Mouse (Mus musculus): Measurements from ENCODE around the gene Hes5. TPM values are rescaled to one million over a fixed set of nuclear protein-coding genes. Genes with fewer than 3 reads are reported as not detected.

The Hes5 gene
- 243 and 266 TPM in 2 replicates for polyA plus RNA-seq (2015; fragmentation: Nextera tagmentation; extraction: Ambion mirVana)

DNA sequence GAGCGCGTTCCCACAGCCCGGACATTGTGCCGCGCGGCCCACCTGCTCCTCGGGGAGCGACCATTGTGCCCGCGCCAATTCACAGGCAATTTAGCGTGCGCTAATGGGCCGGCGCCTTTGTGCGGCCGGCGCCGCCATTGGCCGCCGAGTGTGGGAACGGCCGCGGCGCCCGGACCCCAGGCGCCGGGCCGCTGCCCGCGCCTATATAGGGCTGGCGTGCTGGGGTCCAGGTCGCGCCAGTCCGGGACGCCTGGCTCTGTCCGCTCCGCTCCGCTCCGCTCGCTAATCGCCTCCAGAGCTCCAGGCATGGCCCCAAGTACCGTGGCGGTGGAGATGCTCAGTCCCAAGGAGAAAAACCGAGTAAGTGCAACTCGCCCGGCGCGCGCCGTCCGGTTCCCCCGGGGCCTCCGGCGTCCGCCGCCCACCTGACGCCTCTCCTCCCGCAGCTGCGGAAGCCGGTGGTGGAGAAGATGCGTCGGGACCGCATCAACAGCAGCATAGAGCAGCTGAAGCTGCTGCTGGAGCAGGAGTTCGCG is at the start of gene Hes5:
Hes5 (plus strand) TSS at position 234 of the 536 bp plus-strand sequence.
- peak within 1 kb of the TSS; percentile 87 for H3K4me2 ChIP-seq
- H3K36me3 ChIP-seq (ENCODE audit: poor library complexity, severe bottlenecking) = peaks cover 7% of the 10 kb centered on the region
- H3K27me3 ChIP-seq = peaks cover 6% of the 10 kb centered on the region
- peaks cover 79% of the 10 kb centered on the region for H3K4me1 ChIP-seq
- no peaks in the 10 kb centered on the region for H3K9me3 ChIP-seq (replicated peaks)
- H3K27ac ChIP-seq = peak within 1 kb of the TSS; percentile 97
- under 1% methylated on average over 63 of the region's 65 CpGs for WGBS
- H3K4me3 ChIP-seq = peak within 1 kb of the TSS; percentile 91
- H3K9ac ChIP-seq = peak within 1 kb of the TSS; percentile 99
- peak; percentile 65 for ATAC-seq

DNA sequence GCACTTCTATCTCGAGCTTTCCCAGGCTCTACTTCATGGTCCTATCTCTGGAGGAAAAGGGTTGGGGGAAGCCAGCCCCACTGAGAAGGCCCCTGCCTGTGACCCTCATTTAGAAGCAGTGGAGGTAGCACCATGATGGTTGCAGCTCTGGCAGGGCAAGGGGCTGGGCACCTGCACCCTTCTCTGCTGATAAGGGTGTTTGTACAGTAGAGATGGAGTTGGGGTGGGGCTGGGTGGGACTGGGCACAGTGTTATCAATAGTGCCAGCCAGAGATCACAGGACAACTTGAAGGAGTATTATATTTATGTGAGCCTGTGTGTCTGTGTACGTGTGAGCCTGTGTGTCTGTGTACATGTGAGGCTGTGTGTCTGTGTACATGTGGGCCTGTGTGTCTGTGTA is 49.1 kb upstream of the Hes5 start:
- 72% methylated on average over 2 of the region's 2 CpGs for WGBS
- Histone ChIP-seq H3K27me3 (0 out of 2 replicates have a peak, but pooled peaks cover 2% of the 10 kb centered on the region), H3K4me2 (no peak overlapping the region), H3K4me1 (peaks cover 3% of the 10 kb centered on the region; the same call in 1 of the 2 replicates), H3K9me3 (replicated peaks) (no peaks in the 10 kb centered on the region), H3K27ac (no peak overlapping the region), H3K36me3 (ENCODE audit: poor library complexity, severe bottlenecking) (no peaks in the 10 kb centered on the region), H3K4me3 (no peak overlapping the region), H3K9ac (no peak overlapping the region)
- ATAC-seq = no peak

DNA sequence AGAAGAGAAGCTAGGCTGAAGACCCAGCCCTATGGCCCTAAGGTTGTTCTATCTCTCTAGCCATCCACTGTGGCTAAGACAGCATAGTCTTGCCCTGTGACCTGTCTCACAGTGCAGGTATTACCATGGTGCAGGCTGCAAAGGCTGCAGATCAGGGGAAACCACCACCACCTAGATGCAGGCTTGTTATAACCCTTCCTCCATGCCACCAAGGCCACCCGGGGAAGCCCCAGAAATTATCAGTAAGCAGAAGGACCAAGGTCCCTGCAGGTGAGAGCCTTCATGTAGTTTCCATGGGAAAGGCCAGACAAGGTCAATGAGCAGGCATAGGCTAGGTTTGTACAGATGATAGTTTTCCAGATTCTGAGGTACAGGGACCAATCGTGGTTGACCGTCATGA is 46.9 kb upstream of the Hes5 start:
- Histone ChIP-seq H3K27ac (no peak overlapping the region), H3K4me2 (no peak overlapping the region), H3K27me3 (0 out of 2 replicates have a peak, but pooled peaks cover 2% of the 10 kb centered on the region), H3K9ac (no peak overlapping the region), H3K4me3 (no peak overlapping the region), H3K36me3 (ENCODE audit: poor library complexity, severe bottlenecking) (no peaks in the 10 kb centered on the region), H3K9me3 (replicated peaks) (no peaks in the 10 kb centered on the region), H3K4me1 (no peaks in the 10 kb centered on the region)
- no peak for ATAC-seq
- 93% methylated on average over 3 of the region's 3 CpGs for WGBS

DNA sequence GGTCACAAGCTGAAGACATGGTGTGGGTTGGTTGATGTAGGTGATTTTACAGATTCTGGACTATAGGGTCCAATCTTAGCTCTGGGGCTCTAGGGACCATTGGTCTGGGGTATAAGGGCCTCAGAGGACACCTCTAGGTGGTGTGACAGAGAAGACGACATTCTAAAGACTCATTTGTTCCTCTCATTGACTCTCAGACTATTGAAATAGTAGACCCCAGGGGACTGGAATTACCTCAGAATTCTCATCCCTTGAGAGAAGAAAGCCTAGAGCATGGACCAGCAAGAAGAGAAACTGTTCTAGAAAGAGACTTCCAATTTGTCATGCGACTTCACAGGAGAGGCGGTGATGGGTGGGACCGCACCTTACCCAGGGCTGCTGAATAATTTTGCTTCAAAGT is 46.5 kb upstream of the Hes5 start:
- 95% methylated on average over 4 of the region's 4 CpGs for WGBS
- no peak for ATAC-seq

DNA sequence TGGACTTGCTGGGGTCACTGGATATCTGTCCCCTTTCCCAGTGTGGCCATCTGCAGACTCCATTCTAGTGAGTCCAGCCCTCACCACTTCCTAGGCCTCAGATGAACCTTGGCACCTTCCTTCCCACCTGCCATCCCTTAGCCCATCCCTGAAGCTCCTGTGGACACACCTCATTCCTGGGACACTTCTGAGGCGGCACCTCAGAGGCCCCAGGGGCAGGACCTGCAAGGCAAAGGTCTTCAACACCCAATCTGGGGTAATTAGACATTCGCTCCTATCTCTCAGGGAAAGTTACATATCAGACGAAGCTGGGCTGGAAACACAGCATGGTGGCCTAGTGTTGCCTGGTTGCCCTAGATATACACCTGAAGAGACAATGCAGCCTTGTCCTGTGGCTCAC is 46.0 kb upstream of the Hes5 start:
- ATAC-seq = no peak
- H3K9ac ChIP-seq = no peak overlapping the region
- H3K4me2 ChIP-seq = no peak overlapping the region
- H3K4me1 ChIP-seq = no peaks in the 10 kb centered on the region
- H3K27ac ChIP-seq = no peak overlapping the region
- no peak overlapping the region for H3K4me3 ChIP-seq
- H3K27me3 ChIP-seq = 0 out of 2 replicates have a peak, but pooled peaks cover 2% of the 10 kb centered on the region
- WGBS = 83% methylated on average over 3 of the region's 3 CpGs
- H3K9me3 ChIP-seq (replicated peaks) = no peaks in the 10 kb centered on the region
- no peaks in the 10 kb centered on the region for H3K36me3 ChIP-seq (ENCODE audit: poor library complexity, severe bottlenecking)

More for the DNA sequence above, 46.5 kb upstream of the Hes5 start:
- H3K4me3 ChIP-seq = no peak overlapping the region
- no peaks in the 10 kb centered on the region for H3K9me3 ChIP-seq (replicated peaks)
- H3K9ac ChIP-seq = no peak overlapping the region
- H3K27me3 ChIP-seq = 0 out of 2 replicates have a peak, but pooled peaks cover 2% of the 10 kb centered on the region
- H3K4me1 ChIP-seq = no peaks in the 10 kb centered on the region
- no peaks in the 10 kb centered on the region for H3K36me3 ChIP-seq (ENCODE audit: poor library complexity, severe bottlenecking)
- no peak overlapping the region for H3K27ac ChIP-seq
- H3K4me2 ChIP-seq = no peak overlapping the region

DNA sequence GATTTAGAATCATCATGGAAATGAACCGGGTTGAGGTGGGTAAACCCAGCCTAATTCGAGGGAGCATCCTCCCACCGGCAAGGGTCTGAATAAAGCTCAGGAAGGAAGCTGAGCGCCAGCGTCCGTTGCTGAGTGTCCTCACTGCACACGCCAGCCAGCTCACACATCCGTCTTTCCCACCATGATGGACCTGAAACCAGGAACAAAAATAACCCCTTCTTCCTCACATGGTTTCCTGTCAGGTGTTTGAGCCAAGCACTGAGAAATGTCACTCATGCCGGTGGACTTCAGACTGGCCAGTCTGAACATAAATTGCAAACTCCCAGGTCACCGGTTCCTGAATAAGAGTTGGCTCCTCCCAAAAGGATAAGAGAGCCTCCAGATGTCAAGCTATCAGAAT is 45.4 kb upstream of the Hes5 start:
- Histone ChIP-seq H3K27me3 (0 out of 2 replicates have a peak, but pooled peaks cover 2% of the 10 kb centered on the region), H3K4me3 (no peak overlapping the region), H3K4me1 (no peaks in the 10 kb centered on the region), H3K36me3 (ENCODE audit: poor library complexity, severe bottlenecking) (no peaks in the 10 kb centered on the region), H3K9ac (no peak overlapping the region), H3K9me3 (replicated peaks) (no peaks in the 10 kb centered on the region), H3K4me2 (no peak overlapping the region), H3K27ac (no peak overlapping the region)
- 87% methylated on average over 10 of the region's 10 CpGs for WGBS
- no peak for ATAC-seq

DNA sequence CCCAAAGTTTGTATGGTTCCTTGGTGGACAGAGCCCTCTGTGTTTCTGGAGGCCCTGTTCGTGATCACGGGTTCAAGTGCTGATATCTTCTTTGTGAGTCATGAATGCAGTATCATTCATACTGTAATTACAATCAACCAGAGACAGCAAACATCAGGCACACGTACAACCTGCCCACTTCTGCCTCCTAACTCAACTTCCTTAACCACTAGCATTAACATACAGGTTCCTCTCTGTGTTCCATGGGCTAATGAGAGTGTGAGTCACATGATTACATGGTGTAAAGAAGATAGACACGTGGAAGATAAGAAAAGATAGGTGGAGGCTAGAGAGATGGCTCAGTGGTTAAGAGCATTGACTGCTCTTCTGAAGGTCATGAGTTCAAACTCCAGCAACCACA is 44.1 kb upstream of the Hes5 start:
- Histone ChIP-seq H3K27ac (no peak overlapping the region), H3K4me2 (no peak overlapping the region), H3K4me1 (no peaks in the 10 kb centered on the region), H3K4me3 (no peak overlapping the region), H3K27me3 (0 out of 2 replicates have a peak, but pooled peaks cover 2% of the 10 kb centered on the region), H3K9ac (no peak overlapping the region), H3K9me3 (replicated peaks) (no peaks in the 10 kb centered on the region), H3K36me3 (ENCODE audit: poor library complexity, severe bottlenecking) (no peaks in the 10 kb centered on the region)
- WGBS = 81% methylated on average over 4 of the region's 4 CpGs
- no peak for ATAC-seq

DNA sequence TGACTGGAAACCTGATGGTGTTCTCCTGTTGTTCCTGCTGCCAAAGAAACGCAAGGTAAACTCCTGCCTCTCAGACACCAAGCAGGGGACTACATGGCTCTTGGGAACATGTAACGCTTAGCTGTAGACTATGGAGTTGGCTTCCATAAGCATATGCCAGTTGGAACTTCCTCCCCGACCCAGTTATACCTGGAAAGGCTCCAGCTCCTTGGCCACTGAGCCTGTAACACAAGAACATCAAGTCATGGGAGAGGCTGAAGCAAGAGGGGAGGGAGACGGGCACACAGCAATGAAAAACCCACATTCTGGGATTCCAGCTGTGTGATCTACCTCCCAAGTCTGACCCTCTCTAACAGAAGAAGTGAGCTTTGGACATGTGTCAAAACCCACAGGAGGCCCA is 38.4 kb upstream of the Hes5 start:
- Histone ChIP-seq H3K27me3 (peaks cover 4% of the 10 kb centered on the region; the same call in 1 of the 2 replicates), H3K4me3 (no peak overlapping the region), H3K9me3 (replicated peaks) (no peaks in the 10 kb centered on the region), H3K27ac (no peak overlapping the region), H3K4me2 (no peak overlapping the region), H3K36me3 (ENCODE audit: poor library complexity, severe bottlenecking) (no peaks in the 10 kb centered on the region), H3K4me1 (no peaks in the 10 kb centered on the region), H3K9ac (no peak overlapping the region)
- WGBS = 81% methylated on average over 4 of the region's 4 CpGs
- ATAC-seq = no peak

DNA sequence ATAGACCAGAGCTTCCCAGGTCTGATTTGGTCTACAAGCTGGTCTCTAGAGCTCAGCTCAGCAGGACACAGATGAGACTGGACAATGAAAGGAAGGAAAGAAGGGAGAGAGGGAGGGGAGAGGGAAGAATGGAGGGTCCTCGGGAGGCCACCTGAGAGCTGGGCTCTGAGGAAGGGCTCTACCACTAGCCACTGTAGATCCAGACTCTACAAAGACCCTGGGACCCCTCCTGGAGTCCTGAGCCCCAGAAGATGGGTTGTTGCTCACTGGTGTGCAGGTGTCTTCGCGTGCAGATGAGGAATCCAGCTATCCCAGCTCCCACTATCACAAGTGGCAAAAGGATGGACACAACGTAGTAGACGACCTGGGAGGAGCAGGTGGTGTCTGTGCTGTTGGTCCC is 37.8 kb upstream of the Hes5 start:
- no peak for ATAC-seq
- WGBS = 83% methylated on average over 5 of the region's 5 CpGs
- no peak overlapping the region for H3K27ac ChIP-seq

DNA sequence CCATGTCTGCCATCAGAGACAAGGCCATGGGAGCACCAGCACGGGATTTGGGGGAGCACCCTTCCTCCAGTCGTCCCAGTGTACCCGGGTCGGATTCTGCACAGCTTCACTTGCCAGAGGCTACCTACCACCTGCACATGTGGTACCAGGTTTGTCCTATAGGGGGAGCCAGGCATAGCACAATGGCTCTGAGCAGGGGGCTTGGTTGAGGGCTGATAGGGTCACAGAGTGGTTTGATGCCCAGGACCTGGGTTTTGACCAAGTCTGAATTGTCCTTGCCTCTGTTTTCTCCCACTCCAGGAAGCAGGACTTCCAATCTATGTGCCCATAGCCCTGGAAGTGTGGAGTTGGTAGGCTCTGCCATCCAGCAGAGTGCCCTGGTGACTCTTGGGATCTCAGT is 35.3 kb upstream of the Hes5 start:
- Histone ChIP-seq H3K9ac (no peak overlapping the region), H3K4me3 (no peak overlapping the region), H3K9me3 (replicated peaks) (no peaks in the 10 kb centered on the region), H3K27me3 (peaks cover 4% of the 10 kb centered on the region; the same call in 1 of the 2 replicates), H3K4me1 (no peaks in the 10 kb centered on the region), H3K27ac (no peak overlapping the region), H3K36me3 (ENCODE audit: poor library complexity, severe bottlenecking) (no peaks in the 10 kb centered on the region), H3K4me2 (no peak overlapping the region)
- WGBS = 51% methylated on average over 4 of the region's 4 CpGs
- no peak for ATAC-seq

More for the DNA sequence above, 37.8 kb upstream of the Hes5 start:
- peaks cover 4% of the 10 kb centered on the region; the same call in 1 of the 2 replicates for H3K27me3 ChIP-seq
- H3K36me3 ChIP-seq (ENCODE audit: poor library complexity, severe bottlenecking) = no peaks in the 10 kb centered on the region
- H3K4me2 ChIP-seq = no peak overlapping the region
- H3K9me3 ChIP-seq (replicated peaks) = no peaks in the 10 kb centered on the region
- no peak overlapping the region for H3K9ac ChIP-seq
- H3K4me1 ChIP-seq = no peaks in the 10 kb centered on the region
- no peak overlapping the region for H3K4me3 ChIP-seq

DNA sequence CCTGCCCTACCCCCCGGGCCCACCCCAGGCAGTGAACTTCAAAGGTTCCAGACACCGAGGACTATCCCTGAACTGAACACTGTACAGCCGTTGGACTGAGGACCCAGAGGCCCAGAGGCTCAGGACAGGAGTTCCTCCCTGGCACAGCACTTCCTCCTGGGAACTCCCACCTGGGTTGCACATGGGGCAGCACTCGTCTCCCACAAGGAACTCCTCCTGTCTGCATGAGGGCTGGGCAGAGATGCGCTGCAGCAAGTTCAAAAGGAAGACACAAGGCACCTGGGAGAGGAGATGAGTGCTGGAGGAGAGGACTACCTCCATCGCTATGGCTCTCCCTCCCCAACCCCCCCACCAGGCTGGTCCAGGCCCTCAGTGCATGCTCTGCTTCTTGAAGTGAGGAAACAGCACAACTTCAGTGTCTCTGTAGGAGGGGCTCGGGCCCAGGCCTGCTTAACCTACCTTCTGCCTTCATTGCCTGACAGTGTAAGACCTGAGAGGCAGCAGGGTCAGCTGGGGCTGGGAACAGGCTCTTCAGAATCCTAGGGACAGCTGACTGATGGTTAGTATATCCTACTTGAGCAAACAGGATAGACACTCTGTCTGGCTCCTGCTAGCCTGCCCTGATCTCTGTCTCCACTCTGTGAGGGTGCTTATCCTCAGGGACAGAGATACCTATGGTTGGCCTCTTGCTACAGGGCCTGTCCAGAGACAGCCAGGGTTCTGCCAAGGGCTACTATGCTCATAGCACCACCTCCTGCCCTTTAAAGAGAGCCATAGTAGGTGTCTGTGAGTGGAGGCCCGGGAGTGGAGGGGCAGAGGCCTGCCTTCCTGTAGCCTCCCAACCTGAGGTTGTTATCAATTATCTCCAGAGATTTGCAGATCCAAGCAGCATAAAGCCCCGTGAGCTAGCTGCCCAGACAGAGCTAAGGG is 33.5 kb upstream of the Hes5 start:
- Histone ChIP-seq H3K36me3 (ENCODE audit: poor library complexity, severe bottlenecking) (no peaks in the 10 kb centered on the region), H3K9me3 (replicated peaks) (no peaks in the 10 kb centered on the region), H3K27ac (no peak overlapping the region), H3K27me3 (peaks cover 4% of the 10 kb centered on the region; the same call in 1 of the 2 replicates), H3K4me2 (no peak overlapping the region), H3K9ac (no peak overlapping the region), H3K4me3 (no peak overlapping the region), H3K4me1 (no peaks in the 10 kb centered on the region)
- 70% methylated on average over 9 of the region's 9 CpGs for WGBS
- ATAC-seq = no peak

DNA sequence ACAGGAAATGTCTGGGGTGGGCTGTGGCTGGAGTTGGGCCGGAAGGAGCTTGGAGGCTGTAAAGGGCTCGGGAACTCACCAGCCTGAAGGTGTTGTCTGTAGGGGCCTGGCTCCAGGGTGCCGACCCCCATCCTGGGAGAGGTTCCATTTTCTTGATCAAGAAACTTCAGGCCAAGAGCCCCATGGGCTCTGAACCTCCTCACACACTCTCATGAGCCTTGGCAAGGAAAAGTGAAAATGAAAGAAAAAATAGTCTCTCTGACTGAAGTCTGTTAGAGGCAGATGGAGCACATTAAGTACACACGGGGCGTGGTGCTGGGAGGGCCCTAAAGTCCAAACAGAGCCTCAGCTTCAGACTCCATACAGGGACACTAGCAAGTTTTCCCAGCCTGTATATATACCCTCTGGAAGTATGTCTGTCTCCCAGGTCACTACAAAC is 32.8 kb upstream of the Hes5 start:
- H3K27ac ChIP-seq = no peak overlapping the region
- no peak for ATAC-seq
- H3K36me3 ChIP-seq (ENCODE audit: poor library complexity, severe bottlenecking) = no peaks in the 10 kb centered on the region
- no peak overlapping the region for H3K4me2 ChIP-seq
- H3K4me3 ChIP-seq = no peak overlapping the region
- WGBS = 77% methylated on average over 5 of the region's 5 CpGs
- no peaks in the 10 kb centered on the region for H3K4me1 ChIP-seq
- H3K9me3 ChIP-seq (replicated peaks) = no peaks in the 10 kb centered on the region
- H3K9ac ChIP-seq = no peak overlapping the region
- H3K27me3 ChIP-seq = peaks cover 4% of the 10 kb centered on the region; the same call in 1 of the 2 replicates
